Mouse (Mus musculus) hindbrain, postnatal 0 days (tissue): ENCODE data around the gene Rock2. TPM values are rescaled to one million over a fixed set of nuclear protein-coding genes. Genes with fewer than 3 reads are reported as not detected.
A peak's percentile ranks its signal among the peaks of the same experiment; 100 is the strongest.

ENCODE experiments used
- ATAC-seq: fragments of 200-750 bp; cut with Nextera tagmentation; 2 replicates; pipeline ENCODE4 v1.8.0; 2017; ENCODE audit warnings: mild to moderate bottlenecking, moderate TSS enrichment, moderate library complexity
- DNase-seq: peaks from one replicate; pipeline ENCODE4 v3.0.0-alpha.2; 2015; ENCODE audit warnings: low spot score
- H3K27ac ChIP-seq: fragments of 300-500 bp; sonication (generic); 2 replicates; pipeline ENCODE4 v1.5.1; 2014; ENCODE audit warnings: mild to moderate bottlenecking
- H3K27me3 ChIP-seq: fragments of 300-500 bp; sonication (generic); 2 replicates; pipeline ENCODE4 v1.6.1; 2014; ENCODE audit warnings: low read length, mixed read lengths; ENCODE audit not compliant: insufficient read depth
- H3K36me3 ChIP-seq: fragments of 300-500 bp; sonication (generic); 2 replicates; pipeline ENCODE4 v1.6.1; 2014; ENCODE audit warnings: low read length, mixed read lengths; ENCODE audit not compliant: insufficient read depth
- H3K4me1 ChIP-seq: fragments of 300-500 bp; sonication (generic); 2 replicates; pipeline ENCODE4 v1.6.1; 2014; ENCODE audit warnings: antibody characterized with exemption, low read length, mixed read lengths; ENCODE audit not compliant: insufficient read depth
- H3K4me2 ChIP-seq: fragments of 300-500 bp; sonication (generic); 2 replicates; pipeline ENCODE4 v1.6.1; 2014; ENCODE audit warnings: low read depth, mild to moderate bottlenecking, low read length, moderate library complexity, mixed read lengths
- H3K4me3 ChIP-seq: fragments of 300-500 bp; sonication (generic); 2 replicates; pipeline ENCODE4 v1.5.1; 2014; ENCODE audit warnings: low read length
- H3K9ac ChIP-seq: fragments of 300-500 bp; sonication (generic); replicated peaks from 2 replicates; pipeline ENCODE4 v1.6.1; 2014; ENCODE audit warnings: mild to moderate bottlenecking, low read length, moderate library complexity, mixed read lengths
- H3K9me3 ChIP-seq: fragments of 300-500 bp; sonication (generic); 2 replicates; pipeline ENCODE4 v1.6.1; 2016; ENCODE audit warnings: low read length, mixed read lengths
- CTCF ChIP-seq: IDR thresholded peaks from 2 replicates; pipeline ENCODE4 v1.5.1; 2016; ENCODE audit warnings: antibody characterized with exemption, control low read depth, low read depth
- WGBS: fragments of 180-500 bp; shearing (Covaris S2); extraction: QIAGEN DNeasy Blood & Tissue Kit; methylation state at CpG from one replicate; pipeline ENCODE4 v1.1.7; 2014; 5-methylcytosine and 5-hydroxymethylcytosine counted together
- polyA plus RNA-seq: library from polyadenylated mRNA; unstranded; fragments of >200 nt; fragmentation: Nextera tagmentation; extraction: Ambion mirVana; gene quantifications from 2 replicates; pipeline ENCODE4 v1.2.1, GENCODE M21; 2015
- total RNA-seq: library from RNA; depleted of rRNA; stranded (reverse); fragments of >200 nt; gene quantifications from 2 replicates; pipeline ENCODE4 v1.2.3, GENCODE M21; 2014

Rock2 gene
- total and polyA plus RNA-seq, 2 experiments from 2014 or later, result 12.7 to 20.9 TPM

DNA sequence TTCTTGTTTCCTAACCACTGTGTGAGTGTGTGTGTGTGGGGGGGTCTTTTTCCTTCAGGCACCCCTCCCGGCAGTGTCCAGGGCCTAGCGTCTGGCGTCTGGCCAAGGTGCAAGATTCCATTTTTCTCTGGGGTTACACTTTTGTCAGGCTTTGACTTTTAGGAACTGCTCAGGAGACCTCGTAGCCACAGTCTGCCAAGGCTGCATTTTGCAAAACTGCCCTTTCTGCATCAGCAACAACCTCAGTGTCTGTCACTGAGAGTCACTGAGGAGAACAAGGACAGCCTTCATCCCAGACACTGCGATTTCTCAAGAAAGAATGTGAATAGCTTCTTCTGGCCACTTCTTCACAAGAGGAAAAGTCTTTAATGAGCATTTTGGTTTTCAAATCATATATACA lies 17.6 kb upstream of the Rock2 start:
- 46% methylated on average over 5 of the region's 5 CpGs for WGBS
- no peak for TF ChIP-seq CTCF
- no peaks in the 10 kb centered on the region for H3K9me3 ChIP-seq
- no peak overlapping the region for H3K4me3 ChIP-seq
- H3K27me3 ChIP-seq, result no peaks in the 10 kb centered on the region
- DNase-seq (no peak), ATAC-seq (no peak)
- no peak overlapping the region for H3K9ac ChIP-seq
- no peaks in the 10 kb centered on the region for H3K36me3 ChIP-seq
- H3K4me2 ChIP-seq, result no peak overlapping the region
- H3K27ac ChIP-seq, result peak overlapping the region; percentile 22; the same call in 1 of the 2 replicates
- H3K4me1 ChIP-seq, result 0 out of 2 replicates have a peak, but pooled peaks cover 6% of the 10 kb centered on the region

DNA sequence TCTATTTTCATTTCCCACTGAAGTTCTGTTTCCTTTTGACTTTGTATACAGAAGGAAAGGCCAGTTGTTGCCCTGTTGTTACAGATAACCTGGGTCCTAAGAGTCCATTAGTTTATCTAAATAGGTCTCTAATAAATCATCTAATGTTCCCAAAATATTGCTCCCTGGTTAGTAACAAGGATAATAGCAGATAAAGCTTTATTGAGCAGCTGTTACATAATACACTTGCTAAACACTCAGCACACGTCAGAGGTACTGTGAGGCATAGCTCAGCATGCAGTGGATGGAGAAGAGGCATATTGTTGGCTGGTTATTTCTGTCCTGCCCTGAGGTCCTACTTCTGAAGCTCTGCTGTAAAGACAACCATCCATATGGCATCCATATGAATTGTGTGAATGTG lies 17.0 kb upstream of the Rock2 start:
- H3K4me2 ChIP-seq, result no peak overlapping the region
- no peak overlapping the region for H3K4me3 ChIP-seq
- H3K27ac ChIP-seq, result no peak overlapping the region
- WGBS, result 35% methylated on average over 1 of the region's 1 CpGs
- ATAC-seq, result no peak
- no peaks in the 10 kb centered on the region for H3K27me3 ChIP-seq
- 0 out of 2 replicates have a peak, but pooled peaks cover 6% of the 10 kb centered on the region for H3K4me1 ChIP-seq
- TF ChIP-seq CTCF, result no peak
- H3K36me3 ChIP-seq, result no peaks in the 10 kb centered on the region
- H3K9ac ChIP-seq, result no peak overlapping the region
- no peaks in the 10 kb centered on the region for H3K9me3 ChIP-seq
- no peak for DNase-seq

DNA sequence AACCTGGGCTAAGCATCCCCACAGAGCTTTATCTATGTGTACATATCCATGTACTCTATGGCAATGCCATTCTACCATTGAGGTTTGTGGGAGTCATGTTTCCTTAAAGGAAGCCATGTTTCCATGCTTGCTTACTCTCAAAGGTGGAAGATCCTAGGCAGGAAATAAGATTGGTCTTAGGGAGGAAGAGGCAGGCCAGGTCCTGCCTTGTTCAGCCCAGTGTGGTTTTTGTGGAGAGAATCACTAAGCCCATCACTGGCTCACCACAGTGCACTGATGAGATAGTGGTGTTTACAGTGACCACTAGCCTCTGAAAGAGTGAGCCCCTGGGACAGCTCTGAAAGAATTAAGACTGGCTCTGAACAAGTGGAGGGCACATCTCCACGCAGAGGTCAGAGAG lies 15.3 kb upstream of the Rock2 start:
- no peaks in the 10 kb centered on the region for H3K36me3 ChIP-seq
- H3K9me3 ChIP-seq, result no peaks in the 10 kb centered on the region
- no peak overlapping the region for H3K9ac ChIP-seq
- no peak for DNase-seq
- WGBS, result 87% methylated on average over 1 of the region's 1 CpGs
- TF ChIP-seq CTCF, result no peak
- H3K4me1 ChIP-seq, result 0 out of 2 replicates have a peak, but pooled peaks cover 3% of the 10 kb centered on the region
- no peak for ATAC-seq
- H3K4me3 ChIP-seq, result no peak overlapping the region
- no peak overlapping the region for H3K4me2 ChIP-seq
- H3K27ac ChIP-seq, result no peak overlapping the region
- H3K27me3 ChIP-seq, result no peaks in the 10 kb centered on the region

DNA sequence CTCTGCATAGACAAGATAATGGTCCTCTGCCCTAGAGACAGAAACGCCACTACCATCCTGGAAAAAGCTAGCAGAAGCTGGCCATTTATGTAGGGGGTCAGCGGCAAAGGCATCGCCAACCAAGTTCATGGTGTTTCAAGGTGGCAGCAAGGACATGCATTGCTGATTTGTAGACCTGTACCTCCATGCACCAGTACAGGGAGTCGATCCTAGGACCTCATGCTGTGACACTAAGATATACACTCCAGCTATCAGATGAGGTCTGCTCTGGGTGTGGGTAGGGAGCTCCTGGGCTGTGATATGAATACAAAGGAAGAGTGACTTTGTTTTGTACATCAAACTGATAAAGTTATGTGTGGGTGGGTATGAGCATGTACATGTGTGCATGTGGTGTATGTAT lies 14.6 kb upstream of the Rock2 start:
- no peaks in the 10 kb centered on the region for H3K9me3 ChIP-seq
- no peaks in the 10 kb centered on the region for H3K27me3 ChIP-seq
- no peak for DNase-seq
- no peak overlapping the region for H3K4me2 ChIP-seq
- H3K4me3 ChIP-seq, result no peak overlapping the region
- TF ChIP-seq CTCF, result no peak
- WGBS, result 94% methylated on average over 4 of the region's 4 CpGs
- H3K36me3 ChIP-seq, result no peaks in the 10 kb centered on the region
- H3K27ac ChIP-seq, result no peak overlapping the region
- H3K4me1 ChIP-seq, result 0 out of 2 replicates have a peak, but pooled peaks cover 3% of the 10 kb centered on the region
- no peak for ATAC-seq
- H3K9ac ChIP-seq, result no peak overlapping the region

DNA sequence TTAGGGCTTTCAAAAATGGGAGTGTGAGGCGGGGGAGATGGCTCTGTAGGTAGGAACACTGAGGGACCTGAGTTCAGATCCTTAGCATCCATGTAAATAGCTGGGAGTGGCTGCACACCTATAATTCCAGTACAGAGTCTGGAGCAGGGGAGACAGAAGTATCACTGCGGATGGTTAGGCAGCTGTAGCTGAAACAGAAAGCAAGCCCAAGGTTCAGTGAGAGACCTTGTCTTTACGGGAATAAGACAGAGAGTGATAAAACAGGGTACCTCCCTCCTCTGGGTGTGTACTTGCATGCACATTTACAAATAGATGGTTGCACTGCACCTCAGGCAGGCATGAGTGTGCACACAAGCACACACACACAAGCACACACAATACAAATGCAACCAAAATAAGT lies 12.3 kb upstream of the Rock2 start:
- Histone ChIP-seq H3K27me3 (no peaks in the 10 kb centered on the region), H3K27ac (no peak overlapping the region), H3K4me2 (no peak overlapping the region), H3K4me1 (no peaks in the 10 kb centered on the region), H3K9ac (no peak overlapping the region), H3K9me3 (no peaks in the 10 kb centered on the region), H3K4me3 (no peak overlapping the region), H3K36me3 (no peaks in the 10 kb centered on the region)
- TF ChIP-seq CTCF, result no peak
- ATAC-seq (no peak), DNase-seq (no peak)
- 86% methylated on average over 3 of the region's 3 CpGs for WGBS

DNA sequence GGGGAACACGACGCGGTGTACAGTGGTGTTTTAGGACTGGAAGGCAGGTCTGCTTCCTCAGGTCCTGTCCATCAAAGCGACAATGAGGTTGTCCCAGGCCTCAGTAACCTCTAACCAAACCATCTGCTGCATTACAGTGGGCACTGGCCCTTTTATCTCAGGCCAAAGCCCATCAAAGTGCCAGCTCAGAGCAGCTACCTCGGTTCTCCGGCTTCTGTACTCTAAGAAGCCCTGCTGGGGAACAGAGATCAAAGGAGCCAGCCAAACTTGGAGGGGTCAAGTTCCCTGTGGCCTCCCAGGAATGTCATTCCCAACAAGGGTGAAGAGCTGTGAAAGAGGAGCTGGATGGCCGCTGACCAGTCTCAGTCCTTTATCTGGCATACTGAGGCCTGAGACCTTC lies 11.6 kb upstream of the Rock2 start:
- ATAC-seq (no peak), DNase-seq (no peak)
- no peaks in the 10 kb centered on the region for H3K4me1 ChIP-seq
- no peaks in the 10 kb centered on the region for H3K36me3 ChIP-seq
- no peak overlapping the region for H3K4me2 ChIP-seq
- H3K27ac ChIP-seq, result no peak overlapping the region
- 62% methylated on average over 7 of the region's 7 CpGs for WGBS
- no peaks in the 10 kb centered on the region for H3K9me3 ChIP-seq
- H3K27me3 ChIP-seq, result no peaks in the 10 kb centered on the region
- H3K9ac ChIP-seq, result no peak overlapping the region
- TF ChIP-seq CTCF, result no peak
- H3K4me3 ChIP-seq, result no peak overlapping the region

DNA sequence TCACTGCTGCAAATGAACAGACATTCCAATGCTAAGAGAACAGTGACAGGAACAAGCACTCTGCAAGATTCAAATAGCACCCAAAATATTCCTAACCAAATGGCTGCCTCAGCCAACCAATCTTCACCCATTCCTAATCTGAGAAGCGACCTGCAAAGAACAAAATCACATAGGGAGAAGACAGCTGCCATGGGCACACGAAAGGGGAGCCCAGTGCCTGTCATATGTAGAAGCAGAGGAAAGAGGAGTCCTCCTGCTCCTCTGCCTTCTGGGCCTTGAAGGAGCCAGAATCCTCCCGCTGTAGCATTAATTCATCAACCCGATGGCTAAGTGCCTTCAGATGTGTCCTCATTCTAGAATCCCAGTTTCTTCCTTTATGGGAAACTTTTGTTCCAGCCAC lies 10.2 kb upstream of the Rock2 start:
- H3K4me2 ChIP-seq, result no peak overlapping the region
- WGBS, result 95% methylated on average over 4 of the region's 4 CpGs
- no peaks in the 10 kb centered on the region for H3K27me3 ChIP-seq
- no peak overlapping the region for H3K27ac ChIP-seq
- H3K4me3 ChIP-seq, result no peak overlapping the region
- no peaks in the 10 kb centered on the region for H3K9me3 ChIP-seq
- no peak overlapping the region for H3K9ac ChIP-seq
- no peaks in the 10 kb centered on the region for H3K36me3 ChIP-seq
- DNase-seq (no peak), ATAC-seq (no peak)
- no peaks in the 10 kb centered on the region for H3K4me1 ChIP-seq
- TF ChIP-seq CTCF, result no peak
